Mouse (Mus musculus) cerebellum, adult 11 months (tissue): ENCODE data around the gene Itpk1.

Source experiments
- DNase-seq: peaks from one replicate; pipeline ENCODE4 v3.0.0; 2022

Itpk1 gene

DNA sequence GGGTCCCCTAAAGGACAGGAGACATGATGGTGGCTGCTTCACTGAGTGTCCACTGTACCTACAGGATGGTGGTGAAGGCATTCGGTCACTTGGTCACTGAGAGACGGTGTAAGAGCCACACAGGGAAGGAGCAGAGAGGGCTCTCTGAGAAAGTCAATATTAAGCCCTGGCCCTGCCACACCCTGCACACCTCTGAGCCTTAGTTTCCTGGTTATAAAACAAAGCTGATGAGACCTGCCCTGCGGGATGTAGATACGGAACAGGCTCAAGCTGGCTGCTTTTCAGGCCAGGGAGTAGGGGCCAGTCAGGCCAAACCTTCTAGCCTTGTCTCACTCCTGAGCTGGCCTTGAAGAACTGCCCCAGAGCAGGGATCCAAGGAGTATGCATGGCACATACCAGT lies 82.9 kb downstream of the Itpk1 start:
- DNase-seq = no peak

DNA sequence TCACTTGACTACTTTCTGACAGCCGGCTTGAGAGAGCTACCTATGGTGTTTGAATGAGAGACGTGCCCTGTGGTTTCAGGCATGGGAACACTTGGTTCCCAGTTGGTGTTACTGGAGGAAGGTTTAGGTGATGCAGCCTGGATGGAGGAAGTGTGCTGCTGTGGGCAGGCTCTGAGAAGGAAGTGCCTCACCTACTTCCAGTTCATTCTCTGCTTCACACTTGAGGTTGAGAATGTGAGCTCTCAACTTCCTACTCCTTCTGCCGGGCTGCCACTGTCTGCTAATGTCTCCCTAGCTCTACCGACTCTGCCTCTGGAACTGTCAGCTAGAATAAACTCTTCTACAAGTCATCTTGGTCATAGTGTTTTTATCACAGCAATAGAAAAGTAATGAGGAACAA lies 83.5 kb downstream of the Itpk1 start:
- DNase-seq = no peak

DNA sequence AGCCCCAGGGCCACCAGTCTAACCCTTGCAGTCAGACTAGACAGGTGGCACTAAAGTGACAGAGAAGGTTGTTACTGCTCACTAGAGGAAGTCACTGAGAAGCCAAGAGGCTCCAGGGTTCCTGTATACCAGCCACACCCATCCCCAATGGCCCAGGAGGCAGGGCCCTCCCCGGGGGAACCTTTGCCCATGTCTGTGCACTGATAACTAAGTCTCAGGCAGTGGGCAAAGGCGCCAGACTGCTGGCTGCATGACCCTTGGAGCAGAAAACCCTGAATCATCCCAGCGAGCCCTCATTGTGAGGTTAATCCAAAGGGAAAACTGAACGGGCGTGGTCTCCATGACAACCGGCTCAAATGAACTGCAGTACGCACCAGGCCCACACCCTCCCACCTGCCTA lies 84.8 kb downstream of the Itpk1 start:
- DNase-seq = no peak

DNA sequence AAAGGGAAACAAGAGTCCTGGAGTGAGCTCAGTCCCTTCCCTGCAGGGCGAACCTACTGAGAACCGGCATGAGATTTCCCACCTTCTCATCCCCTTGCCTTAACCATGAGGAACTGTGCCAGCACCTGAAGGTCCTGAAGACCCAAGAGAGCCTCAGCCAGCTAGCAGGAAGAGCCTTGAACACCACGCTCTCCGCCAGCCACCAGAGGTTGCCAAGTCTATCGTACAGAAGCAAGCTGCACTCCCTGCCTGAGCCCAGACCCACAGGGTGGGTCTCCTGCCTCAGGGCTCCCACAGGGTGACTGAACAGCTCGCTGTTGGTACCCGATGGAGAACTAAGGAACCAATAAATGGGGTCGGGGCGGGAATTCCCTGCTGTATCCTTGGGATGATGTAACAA lies 86.6 kb downstream of the Itpk1 start:
- no peak for DNase-seq

DNA sequence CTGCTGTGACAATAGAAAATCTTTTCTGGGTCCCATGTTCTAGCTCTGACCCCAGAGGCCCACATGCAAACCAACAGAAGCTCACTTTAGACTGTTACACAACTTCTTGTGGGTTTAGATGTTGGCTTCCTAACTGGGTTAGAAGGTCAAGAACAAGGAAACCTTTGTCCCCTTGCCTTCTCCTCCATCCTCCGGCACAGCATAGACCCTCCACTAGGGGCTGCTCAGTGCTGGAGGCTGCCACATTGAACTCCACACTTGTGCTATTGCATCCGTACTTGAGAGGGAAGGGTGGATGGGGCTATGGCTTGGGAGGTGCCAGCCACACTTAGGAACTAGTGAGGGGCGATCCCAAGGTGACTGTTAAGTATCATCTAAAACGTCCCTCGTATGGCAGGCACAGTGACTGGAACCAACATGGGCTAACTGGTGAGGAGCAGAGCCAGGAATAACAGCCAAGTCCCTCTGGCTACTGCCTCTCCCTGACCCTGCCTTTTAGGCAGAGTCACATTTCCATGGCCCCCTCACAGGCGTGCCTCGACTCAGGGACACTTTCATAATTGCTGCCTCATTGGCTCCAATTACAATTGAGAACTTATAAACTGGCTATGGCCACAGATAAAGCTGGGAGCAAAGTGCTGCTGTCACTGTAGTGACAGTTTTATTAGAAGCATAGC lies 87.7 kb downstream of the Itpk1 start:
- DNase-seq = no peak

DNA sequence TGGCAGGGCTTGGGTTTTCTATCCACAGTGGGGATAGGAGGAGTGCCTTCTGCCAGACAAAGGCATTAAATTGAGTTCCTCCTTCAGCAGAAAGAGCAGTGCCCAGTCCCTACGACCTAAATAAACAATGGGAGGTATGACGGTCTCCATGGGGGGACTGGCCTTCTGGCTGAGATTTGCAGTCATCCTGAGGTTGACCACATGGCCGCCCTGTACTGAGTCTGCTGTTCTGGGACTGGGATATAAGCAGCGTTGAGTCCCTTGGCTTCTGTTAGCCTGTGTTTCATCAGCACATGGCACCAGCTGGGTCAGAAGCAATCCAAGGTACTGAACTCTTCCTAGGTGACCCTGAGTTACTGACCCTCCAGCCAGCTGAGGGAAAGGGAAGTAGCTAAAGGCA lies 88.5 kb downstream of the Itpk1 start:
- peak; percentile 58 for DNase-seq

DNA sequence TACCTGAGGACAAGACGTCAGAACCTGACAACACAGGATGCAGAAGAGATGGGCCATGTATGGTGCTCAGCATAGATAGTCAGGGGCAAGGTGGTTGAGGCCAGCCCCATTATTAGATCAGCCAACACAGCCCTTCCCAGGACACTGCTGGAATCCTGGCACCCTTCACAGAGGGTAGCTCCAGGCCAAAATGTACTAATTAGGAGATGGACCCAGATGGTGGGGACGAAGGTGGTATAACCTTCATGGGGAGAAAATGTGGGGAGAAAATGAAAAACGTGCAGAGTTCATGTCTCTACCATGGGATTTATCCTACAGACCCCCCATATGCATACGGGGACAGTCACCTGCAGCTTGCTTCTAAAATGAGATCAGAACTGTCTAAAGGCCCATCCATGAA lies 91.3 kb downstream of the Itpk1 start:
- DNase-seq = peak; percentile 64

DNA sequence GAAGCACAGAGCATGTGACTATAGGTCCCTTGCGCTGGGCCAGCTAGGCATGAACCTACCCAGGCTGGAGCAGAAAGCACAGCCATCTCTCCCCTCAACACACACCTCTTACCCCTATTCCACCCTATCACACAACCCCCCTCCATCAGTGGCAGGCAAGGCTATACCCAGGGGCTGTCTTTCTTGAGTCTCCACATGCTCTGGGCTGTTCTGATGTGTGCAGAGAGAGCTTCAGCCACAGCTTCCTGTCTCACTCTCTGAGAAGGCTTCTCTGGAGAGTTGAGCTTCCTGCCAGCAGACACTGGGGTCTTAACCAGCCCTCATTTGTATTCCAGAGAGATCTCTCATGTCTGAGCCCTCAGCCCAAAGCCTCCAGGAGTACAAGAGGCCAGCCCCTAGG lies 92.3 kb downstream of the Itpk1 start:
- no peak for DNase-seq

DNA sequence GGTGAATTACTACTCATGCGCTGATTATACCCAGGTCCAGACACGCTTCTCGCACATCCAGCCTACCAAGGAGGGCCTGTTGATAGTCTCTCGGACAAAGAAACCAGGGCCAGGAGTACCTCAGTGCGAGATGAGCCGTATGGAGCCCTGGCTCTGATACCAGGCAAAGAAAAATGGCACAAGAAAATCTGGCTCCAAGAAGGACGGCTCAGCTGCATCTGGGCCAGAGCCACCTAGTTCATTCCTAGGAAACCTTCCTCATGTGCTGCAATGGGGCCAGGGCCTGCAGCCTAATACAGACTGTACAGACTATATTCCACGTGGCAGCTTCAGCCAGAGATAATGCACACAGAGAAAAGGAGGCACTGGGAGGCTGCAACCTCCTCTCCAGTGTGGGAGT lies 93.8 kb downstream of the Itpk1 start:
- DNase-seq = no peak

DNA sequence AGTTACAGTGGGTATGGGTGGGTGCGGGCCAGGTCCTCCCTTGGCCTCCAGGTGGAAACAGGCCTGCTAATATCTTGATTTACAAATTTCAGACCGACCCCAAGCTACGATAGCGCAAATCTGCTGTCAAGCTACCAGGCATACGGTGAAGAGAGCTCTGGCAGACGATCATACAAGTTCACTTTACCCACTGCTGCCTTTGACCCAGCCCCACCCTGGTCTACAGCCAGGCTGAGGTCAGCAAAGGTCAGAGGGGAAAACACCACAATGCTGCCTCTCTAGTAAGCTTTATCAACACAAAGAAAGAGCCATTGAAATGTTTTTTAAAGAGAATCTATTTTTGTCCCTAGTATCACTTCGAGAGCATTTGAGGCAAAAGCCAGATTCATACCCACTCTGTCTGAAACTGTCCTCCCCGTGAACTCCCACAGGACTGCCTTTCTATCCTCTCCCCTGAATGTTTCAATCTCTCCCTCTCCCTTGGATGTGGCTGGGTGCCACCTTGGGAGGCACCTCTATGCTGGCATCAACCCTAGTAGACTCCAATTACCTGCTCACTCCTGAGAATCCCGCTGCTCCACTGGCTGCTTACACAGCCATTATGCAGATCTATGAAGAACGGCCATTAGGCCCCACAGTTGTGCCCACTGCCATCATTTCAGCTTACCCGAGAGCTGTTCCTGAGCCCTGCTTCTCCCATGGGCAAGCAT lies 96.8 kb downstream of the Itpk1 start:
- DNase-seq = no peak

DNA sequence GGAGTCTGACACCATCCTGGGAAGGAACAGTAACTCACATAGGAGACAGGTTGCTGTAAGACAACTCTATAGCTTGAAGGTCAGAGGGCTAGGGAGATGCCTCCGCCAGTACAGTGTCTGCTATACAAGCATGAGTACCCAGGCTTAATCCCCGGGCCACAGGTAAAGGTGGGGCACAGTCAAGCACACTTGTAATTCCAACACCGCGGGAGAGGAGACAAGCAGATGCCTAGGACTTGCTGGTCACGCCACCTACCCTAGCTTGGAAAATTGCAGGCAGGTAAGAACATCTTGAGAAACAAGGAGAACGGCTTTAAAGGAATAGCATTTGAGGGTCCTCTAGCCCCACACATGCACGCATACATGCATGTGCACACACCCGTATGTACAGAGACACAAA lies 97.7 kb downstream of the Itpk1 start:
- DNase-seq = no peak

DNA sequence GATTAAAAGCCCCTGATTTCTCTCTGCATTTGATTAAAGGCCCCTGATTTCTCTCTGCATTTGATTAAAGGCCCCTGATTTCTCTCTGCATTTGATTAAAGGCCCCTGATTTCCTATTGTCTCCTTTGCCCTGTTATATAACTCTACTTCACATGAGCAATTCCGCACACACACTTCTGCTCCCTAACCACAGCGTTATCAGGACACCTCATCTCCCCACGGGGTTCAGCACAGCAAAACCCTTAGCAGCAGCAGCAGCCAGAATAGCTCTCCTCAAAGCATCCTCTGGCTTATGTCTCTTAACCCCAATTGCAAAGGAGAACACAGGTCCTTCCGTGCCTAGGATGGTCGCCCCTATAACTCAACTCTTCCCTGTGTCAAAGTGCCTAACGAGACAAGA lies 99.1 kb downstream of the Itpk1 start:
- DNase-seq = no peak

DNA sequence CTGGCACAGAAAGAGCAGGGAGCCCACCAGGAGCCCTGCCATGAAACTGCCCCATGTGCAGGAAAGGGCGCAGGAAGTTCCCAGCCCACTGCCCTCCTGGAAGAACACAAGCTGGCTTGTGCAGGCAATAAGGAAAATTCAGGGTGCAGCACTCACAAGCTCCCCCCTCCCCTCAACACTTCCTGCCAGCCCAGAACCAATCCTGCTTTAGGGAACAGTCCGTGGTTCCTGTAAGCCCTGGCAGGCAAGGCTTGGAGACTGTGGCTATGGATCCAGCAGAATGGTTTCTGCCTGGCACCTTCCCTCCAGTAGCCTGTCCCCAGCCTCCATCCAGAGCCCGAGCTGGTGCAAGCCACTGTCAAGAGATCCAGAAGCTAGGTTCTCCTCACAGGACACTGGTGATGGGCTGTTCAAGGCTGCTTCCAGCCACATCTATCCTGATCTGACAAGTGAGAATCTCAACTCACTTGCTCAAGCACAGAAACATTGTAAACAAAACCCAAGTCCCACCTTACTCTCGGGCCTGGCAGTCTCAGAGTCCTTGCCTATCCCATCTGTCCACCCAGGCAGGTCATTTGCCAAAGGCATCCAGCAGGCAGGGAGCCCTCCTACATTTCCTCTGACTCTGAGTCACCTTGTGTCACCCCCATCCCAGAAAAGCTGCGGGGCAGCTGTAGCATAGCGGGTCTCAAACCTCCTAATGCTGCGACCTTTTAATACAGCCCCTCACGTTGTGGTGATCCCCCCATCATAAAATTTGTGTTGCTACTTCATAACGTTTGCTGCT lies 102.3 kb downstream of the Itpk1 start:
- DNase-seq = no peak

DNA sequence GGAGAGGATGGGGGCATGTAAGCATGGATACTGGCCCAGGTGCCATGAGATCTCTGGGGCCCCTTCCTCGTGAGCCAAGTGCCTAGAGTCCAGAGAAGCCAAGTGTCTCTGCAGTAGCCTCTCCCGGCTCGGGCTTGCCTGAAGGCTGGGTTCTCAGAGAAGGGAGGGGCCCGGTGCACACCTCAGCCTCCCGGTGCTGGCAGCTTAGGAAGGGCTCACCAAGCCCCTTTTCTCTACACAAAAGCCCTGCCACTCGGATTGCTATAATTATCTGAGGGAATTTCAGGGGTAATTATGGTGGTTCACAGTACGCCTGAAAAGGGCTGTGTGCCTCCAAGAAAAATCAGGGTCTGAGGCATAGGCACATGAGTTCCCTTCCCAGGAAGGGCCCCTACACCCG lies 102.9 kb downstream of the Itpk1 start:
- no peak for DNase-seq

DNA sequence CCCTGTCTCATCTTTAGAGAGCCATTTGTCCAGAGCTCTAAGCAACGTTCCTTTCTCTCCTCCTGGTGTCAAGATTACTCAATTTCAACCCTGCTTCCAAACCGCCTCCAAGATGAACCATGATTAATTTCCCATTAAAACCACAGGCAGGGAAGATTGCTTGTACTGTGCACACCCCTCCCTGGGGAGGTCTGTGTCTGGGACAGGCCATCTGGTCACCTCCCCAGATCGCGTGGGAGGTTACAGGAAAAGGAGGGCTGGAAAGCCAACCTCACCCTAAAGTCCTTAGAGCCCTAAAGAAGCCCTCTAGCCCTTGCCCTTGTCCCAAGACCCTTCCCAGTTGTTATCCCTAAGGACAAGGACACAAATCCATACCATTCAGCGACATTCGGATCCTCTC lies 104.4 kb downstream of the Itpk1 start:
- no peak for DNase-seq

DNA sequence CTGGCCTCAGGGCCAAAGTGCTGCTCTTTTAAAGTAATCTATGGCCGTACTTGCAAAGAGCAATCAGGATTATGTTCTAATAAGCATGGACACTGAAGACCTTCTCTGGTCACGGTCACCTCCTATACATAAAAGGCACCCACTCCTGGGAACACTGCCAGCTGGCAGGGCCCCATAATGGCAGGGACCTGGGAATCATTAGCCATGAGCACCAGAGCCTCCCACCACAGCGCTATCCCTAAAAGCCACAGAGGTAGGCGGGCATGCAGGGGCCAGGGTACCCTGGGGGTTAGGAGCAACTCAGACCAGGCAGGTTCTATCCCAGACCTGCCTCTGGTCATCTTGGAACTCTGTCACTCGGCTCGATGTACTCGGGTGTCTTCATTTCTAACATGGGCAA lies 104.9 kb downstream of the Itpk1 start:
- DNase-seq = no peak

DNA sequence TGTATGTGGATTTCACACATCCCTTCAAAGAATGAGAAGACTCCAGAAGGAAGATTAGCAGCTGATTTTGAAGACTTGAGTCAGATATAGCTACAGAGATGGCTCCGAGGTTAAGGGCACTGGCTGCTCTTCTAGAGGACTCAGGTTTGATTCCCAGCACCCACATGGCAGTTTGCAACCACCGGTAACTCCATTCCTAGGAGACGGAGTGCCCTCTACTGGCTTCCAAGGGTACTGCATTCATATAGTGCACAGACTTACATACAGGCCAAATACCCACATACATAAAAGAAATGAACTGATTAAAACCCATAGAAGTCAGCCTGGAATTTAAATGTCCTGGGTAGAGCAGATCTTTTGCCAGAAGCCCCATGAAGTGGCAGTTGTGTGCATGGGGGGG lies 106.2 kb downstream of the Itpk1 start:
- DNase-seq = no peak

DNA sequence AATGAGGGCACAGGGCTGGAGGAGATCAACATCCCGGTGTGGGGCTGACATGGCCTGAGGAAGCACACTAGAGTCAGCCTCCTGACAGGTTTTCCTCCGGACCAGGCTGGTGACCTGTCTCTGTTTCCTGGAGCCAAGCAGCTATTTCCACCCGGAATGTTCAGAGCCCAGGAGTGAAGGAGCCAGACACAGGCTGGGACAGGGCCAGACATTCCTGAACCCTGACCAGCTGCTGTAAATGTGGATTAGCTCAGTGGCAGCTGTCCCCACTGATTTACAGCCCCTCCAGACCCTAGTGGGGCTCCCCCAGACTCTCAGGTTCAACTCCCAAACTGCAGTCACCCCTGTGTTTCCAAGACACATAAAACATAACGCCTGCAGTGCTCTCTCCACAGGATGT lies 107.3 kb downstream of the Itpk1 start:
- no peak for DNase-seq

DNA sequence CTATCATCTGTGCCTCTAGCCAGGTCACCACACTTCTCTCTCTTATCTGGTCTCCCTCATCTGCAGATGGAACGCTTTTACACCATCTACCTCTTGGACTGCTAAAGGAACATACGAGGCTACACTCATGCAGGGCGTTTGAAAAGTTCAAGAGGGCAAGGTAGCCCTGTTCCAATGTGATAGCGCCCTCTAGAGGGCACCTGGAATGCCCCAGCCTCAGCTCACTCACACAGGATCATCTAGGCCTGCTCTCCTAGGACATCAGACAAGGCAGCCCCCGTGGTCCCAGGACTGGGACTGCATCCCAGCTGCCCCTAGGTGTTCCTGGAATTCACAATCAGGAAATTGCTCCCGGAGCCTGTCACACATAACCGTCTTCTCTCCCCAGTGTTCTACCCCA lies 108.3 kb downstream of the Itpk1 start:
- no peak for DNase-seq

DNA sequence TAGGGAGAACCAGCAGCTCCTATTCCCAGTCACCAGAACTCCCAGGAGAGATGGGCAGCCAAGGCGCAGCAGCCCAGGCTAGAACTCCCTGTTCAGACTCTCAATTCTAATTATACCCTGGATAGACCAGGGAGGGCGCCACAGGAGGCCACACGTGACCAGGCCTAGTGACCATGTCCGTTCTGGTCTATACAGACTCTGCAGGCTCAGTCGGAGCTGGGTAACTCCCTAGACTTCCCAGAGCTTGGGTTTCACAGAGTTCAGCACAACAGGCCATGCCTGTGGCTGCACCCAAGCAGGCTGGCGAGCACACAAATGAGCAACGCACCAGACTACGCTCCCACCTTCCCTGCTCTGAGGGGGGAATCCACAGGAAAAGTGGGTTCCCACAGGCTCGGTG lies 110.1 kb downstream of the Itpk1 start:
- DNase-seq = no peak

DNA sequence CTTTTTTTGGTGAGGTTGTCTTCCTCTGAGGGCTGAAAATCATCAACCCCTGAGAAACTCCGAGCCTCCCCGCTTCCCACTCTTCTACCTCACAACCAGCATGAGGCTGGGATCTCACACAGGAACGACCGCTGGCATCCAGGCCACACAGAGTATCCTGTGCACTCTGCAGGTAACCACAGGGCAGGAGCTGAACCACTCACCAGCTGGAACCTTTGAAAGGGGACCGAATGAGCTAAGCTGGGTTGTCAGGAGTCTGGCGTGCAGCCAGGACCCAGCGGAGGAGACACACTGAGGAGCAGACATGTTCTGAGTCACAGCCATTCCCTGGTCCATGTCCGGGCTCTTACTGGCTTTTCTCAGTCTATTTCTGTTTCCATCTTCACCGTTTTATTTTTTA lies 111.0 kb downstream of the Itpk1 start:
- peak; percentile 76 for DNase-seq

DNA sequence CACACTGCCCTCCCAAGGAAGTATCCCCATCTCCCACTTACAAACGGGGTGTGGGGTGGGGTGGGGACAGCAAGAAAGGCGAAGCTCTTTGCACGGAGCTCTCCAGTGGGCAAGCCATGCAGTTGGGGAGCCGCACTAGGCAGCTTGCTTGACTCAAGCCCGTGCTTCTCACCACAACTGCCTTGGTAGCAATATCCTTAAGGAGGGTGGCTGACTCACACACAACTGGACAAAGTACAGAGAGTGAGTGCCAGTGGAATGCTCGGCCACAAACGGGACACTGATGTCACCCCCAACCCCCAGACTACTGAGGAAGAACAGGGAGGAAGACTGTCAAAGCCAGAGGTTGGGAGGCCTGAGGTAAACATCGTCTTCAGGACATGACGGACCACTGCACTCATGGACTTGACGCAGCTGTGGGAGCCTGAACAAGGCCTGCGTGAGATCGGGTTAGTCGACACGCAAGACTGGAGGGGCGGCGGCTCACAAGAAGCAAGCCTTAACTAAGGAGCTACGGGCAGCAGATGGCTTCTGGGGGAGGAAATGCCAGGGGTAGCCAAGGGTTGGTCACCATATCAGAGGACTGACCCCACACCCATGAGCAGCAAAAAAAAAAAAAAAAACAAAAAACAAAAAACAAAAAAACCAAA lies 113.9 kb downstream of the Itpk1 start:
- DNase-seq = no peak

DNA sequence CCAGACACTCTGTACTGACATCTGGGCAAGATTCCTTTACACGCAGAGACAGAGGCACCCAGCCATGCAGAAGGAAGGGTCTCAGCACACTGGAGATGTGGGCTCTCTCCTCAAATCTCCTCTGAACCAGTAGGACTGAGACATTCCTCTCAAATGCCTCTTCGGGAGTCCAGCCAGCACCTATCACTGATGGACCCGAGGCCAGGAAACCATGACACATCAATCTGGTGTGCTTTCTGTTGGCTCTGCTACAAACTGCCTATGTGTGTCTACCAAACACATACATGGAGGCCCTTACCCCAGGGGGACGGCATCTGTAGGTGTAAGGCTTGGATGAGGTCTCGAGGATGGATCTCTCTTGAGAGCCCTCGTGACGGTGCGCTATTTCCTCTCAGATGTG lies 117.6 kb downstream of the Itpk1 start:
- DNase-seq = no peak
